Mouse (Mus musculus): ENCODE measurements at regions not wholly inside any gene's neighbourhood (a gene's known extent, or its start where the extent isn't known, plus 50 kb on each side); places are given as distances from the start of the nearest gene placed in this dataset.

GRCm38 (mm10) chr5:17289028-17289427 is 84.0 kb upstream of the Speer4f2 start:
- TF ChIP-seq CTCF (IDR thresholded peaks at IDR 0.05) (no peak), EP300 (IDR thresholded peaks at IDR 0.05; ENCODE audit: insufficient read depth, low read depth, low read length) (no peak)
